8 mouse cellular contexts compared by ENCODE assay signal in genomic region chr11:19986871-19987755, GRCm38 (mm10).
A peak's percentile ranks its signal among the peaks of the same experiment; 100 is the strongest.
DNase-seq lines count a peak whose midpoint lies in the region; ATAC-seq and TF ChIP-seq lines count a peak whose summit lies in the region.

No protein-coding gene starts in this region.

- no peaks in the 10 kb centered on the region for H3K27me3 ChIP-seq in G1E (ENCODE audit: insufficient read depth, low read length)
- no peaks in the 10 kb centered on the region for H3K27me3 ChIP-seq in kidney, postnatal 0 days (ENCODE audit: insufficient read depth, low read length)
- no peaks in the 10 kb centered on the region for H3K27me3 ChIP-seq in neural tube, embryonic 14.5 days (ENCODE audit: control insufficient read depth, insufficient read depth, low read length)

- H3K27ac ChIP-seq in kidney, postnatal 0 days = peak overlapping the region; percentile 77
- peak overlapping the region; percentile 34 for H3K27ac ChIP-seq in neural tube, embryonic 14.5 days (ENCODE audit: low read depth, low read length)

- WGBS in kidney, postnatal 0 days = 18% methylated on average over 17 of the region's 17 CpGs
- 7% methylated on average over 17 of the region's 17 CpGs for WGBS in neural tube, embryonic 14.5 days

- TF ChIP-seq CTCF in G1E (IDR thresholded peaks at IDR 0.05; ENCODE audit: low read depth, low read length) = no peak
- no peak for TF ChIP-seq CTCF in kidney, postnatal 0 days (IDR thresholded peaks at IDR 0.05; ENCODE audit: low read depth)

- H3K4me1 ChIP-seq in G1E (ENCODE audit: insufficient read depth, low read depth, low read length) = peaks cover 78% of the 10 kb centered on the region
- peaks cover 49% of the 10 kb centered on the region for H3K4me1 ChIP-seq in kidney, postnatal 0 days (replicated peaks; ENCODE audit: insufficient read depth, low read length)
- H3K4me1 ChIP-seq in neural tube, embryonic 14.5 days (ENCODE audit: control insufficient read depth, insufficient read depth, low read length) = peaks cover 16% of the 10 kb centered on the region; the same call in 1 of the 2 replicates

- ATAC-seq in G1E (ENCODE audit: extremely low read depth, insufficient number of reproducible peaks, low FRiP score, poor library complexity, severe bottlenecking) = peak; percentile 81
- peak; percentile 38; the same call in 1 of the 2 replicates for ATAC-seq in kidney, postnatal 0 days (replicated peaks; ENCODE audit: low FRiP score, low read depth)
- ATAC-seq in neural tube, embryonic 14.5 days (ENCODE audit: low read depth) = peak; percentile 45; the same call in 1 of the 2 replicates
- ATAC-seq in frontal cortex, adult (ENCODE audit: low TSS enrichment) = no peak

- H3K36me3 ChIP-seq in G1E (replicated peaks) = peaks cover 44% of the 10 kb centered on the region
- no peaks in the 10 kb centered on the region for H3K36me3 ChIP-seq in kidney, postnatal 0 days (ENCODE audit: insufficient read depth, low read length)
- no peaks in the 10 kb centered on the region for H3K36me3 ChIP-seq in neural tube, embryonic 14.5 days (ENCODE audit: control insufficient read depth, insufficient read depth, low read length)

- H3K9me3 ChIP-seq in G1E (replicated peaks) = no peaks in the 10 kb centered on the region
- H3K9me3 ChIP-seq in kidney, postnatal 0 days (replicated peaks; ENCODE audit: low read length) = no peaks in the 10 kb centered on the region
- no peaks in the 10 kb centered on the region for H3K9me3 ChIP-seq in neural tube, embryonic 14.5 days (ENCODE audit: control insufficient read depth, low read length)

- peak overlapping the region; percentile 56; the same call in 1 of the 2 replicates for H3K4me3 ChIP-seq in G1E (ENCODE audit: low read depth, low read length)
- no peak overlapping the region for H3K4me3 ChIP-seq in kidney, postnatal 0 days (replicated peaks; ENCODE audit: low read depth, low read length)
- no peak overlapping the region for H3K4me3 ChIP-seq in neural tube, embryonic 14.5 days (ENCODE audit: low read depth, low read length)

- H3K4me2 ChIP-seq in kidney, postnatal 0 days (ENCODE audit: low read length) = peak overlapping the region; percentile 11
- no peak overlapping the region; the same call in 1 of the 2 replicates for H3K4me2 ChIP-seq in neural tube, embryonic 14.5 days (ENCODE audit: low read depth, low read length)

- no peak overlapping the region for H3K9ac ChIP-seq in kidney, postnatal 0 days (ENCODE audit: low read depth, low read length)
- no peak overlapping the region for H3K9ac ChIP-seq in neural tube, embryonic 14.5 days (replicated peaks; ENCODE audit: low read depth, low read length)

- peak; percentile 56 for DNase-seq in gastrocnemius, adult 18-20 months (ENCODE audit: low spot score)
- no peak for DNase-seq in gastrocnemius, postnatal 4 days (ENCODE audit: low spot score in 2 of 2)
- DNase-seq in G1E (ENCODE audit: low spot score) = peak; percentile 64
- DNase-seq in gastrocnemius, postnatal 25 days = peak; percentile 48
- peak; percentile 58 for DNase-seq in kidney, postnatal 0 days (ENCODE audit: low spot score)
- no peak for DNase-seq in cerebellum, postnatal 36 days

Comparison
In these comparisons a context has a peak if more than half of its experiments do, and no peak if none do; other contexts are left out.
1. DNase-seq: peak in gastrocnemius, adult 18-20 months (single experiment), G1E (single experiment), gastrocnemius, postnatal 25 days (single experiment) and kidney, postnatal 0 days (single experiment); none in gastrocnemius, postnatal 4 days (0 of 2) and cerebellum, postnatal 36 days (0 of 2).